Mouse (Mus musculus) heart, adult 9 months (tissue): ENCODE results near the gene Vps37c.
A peak's percentile ranks its signal among the peaks of the same experiment; 100 is the strongest.

Source experiments
- DNase-seq, 2 experiments: peaks; one replicate each; pipeline ENCODE4 v3.0.0; 2022; ENCODE audit warnings: low spot score in 2 of 2

The Vps37c gene

GRCm38 (mm10) chr19:10688537-10689352 is at the start of gene Vps37c:
Vps37c (plus strand) TSS chr19:10688735.
- DNase-seq: peak; percentile 90 to 94

DNA sequence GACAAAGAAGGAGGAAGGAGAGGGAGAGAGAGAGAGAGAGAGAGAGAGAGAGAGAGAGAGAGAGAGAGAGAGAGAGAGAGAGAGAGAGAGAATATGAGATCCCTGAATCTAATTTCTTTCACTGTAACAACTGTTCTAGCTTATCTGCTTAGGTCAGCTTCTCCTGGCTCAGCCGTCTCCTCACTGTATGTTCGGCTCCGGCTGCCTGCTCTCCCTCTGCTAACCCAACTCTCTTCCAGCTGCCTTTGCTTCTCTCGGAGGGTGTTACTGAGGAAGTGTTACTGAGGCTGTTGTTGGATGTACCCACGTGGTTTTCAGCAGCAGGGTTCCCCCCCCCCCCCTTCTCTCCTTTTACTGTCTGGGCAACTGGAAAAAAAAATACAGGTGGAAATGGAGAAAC is 48.5 kb upstream of the Vps37c start:
- DNase-seq: no peak

DNA sequence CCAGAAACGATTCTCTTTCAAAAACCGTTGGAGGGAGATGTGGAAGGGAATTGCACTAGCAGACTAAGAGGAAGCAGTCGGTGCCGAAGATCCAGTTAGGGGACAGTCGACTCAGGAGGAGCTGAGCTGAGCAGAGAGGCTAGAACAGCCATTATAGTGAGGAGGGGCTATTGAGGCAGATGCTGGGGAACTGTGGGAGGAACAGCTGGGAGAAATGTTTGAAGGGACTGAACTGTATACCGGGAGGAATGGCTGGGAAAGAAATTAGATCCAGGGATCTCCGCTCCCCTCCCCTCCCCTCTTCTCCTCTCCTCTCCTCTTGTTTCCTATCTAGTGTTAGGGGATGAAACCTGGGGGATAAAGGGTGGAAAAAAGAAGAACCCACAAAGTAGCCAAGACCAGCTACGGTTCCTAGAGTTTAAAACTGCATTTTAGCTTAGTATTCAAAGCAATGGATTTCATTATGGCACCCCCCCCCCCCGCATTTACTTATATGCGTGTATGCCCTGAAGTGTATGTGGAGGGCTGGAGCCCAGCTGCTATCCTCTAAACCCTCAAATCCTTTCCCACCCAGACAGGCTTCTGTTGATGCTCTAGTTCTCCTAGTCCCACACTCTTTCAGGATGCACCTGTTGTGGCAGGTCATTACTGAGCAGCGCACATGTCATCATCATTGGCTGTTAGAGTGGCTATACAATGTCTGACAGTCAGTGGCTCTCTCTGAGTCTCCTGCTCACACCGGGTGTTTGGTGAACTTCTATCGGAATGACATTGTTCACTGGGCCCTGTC is 47.8 kb upstream of the Vps37c start:
- DNase-seq: no peak

DNA sequence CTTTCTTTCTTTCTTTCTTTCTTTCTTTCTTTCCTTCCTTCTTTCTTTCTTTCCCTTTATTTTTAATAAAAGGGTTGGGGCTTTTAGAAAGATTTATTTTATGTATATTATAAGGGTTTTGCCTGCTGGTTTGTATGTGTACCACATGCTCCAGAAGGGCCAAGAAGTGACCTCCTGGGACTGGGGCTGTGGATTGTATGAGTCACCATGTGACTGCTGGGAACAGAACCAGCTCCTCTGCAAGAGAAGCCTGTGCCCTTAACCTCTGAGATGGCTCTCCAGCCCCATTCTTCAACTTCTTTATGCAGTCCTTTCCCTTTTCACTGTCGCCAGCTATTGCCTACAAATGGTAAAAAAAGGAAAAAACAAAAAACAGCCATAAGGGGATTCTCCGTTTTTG is 42.9 kb upstream of the Vps37c start:
- peak in 1 of 2 experiments; percentile 13 for DNase-seq

DNA sequence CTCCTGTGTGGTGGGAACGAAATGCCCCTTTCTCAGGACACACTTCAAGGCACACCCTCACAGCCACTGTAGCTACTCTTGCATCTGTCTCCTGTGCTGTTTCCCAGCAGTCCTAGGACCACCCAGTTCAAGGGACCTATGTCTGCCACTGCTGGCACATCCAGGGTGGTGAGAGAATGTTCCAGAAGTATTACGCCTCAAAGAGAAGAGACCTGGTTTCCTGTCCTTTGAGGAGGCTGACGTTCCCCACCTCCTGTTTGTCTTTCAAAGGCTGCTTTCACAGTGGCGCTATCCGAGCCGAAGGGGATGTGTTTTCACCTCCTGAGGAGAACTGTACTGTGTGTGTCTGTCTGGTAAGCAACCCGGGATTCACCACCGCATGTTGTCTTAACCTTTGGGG is 40.4 kb upstream of the Vps37c start:
- no peak for DNase-seq

GRCm38 (mm10) chr19:10656058-10656457 is 32.5 kb upstream of the Vps37c start:
- no peak for DNase-seq

DNA sequence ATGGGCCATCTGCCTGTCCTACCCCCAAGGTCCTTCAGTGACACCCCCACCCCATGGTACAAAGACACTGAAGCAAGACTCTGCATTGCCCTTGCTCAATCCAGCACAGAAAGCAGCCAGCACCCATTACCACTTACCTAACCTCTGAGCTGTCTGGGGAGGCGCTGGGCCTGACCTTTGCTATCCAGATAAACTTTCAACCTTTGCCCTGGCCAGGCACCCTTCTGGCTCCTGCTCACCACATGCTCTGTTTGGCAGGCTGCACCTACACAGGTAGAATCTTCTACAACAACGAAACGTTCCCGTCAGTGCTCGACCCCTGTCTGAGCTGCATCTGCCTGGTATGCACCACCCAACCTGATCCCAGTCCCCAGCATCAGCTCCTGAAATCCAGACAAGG is 30.8 kb upstream of the Vps37c start:
- DNase-seq: no peak

GRCm38 (mm10) chr19:10658406-10658805 is 30.1 kb upstream of the Vps37c start:
- no peak for DNase-seq

GRCm38 (mm10) chr19:10661373-10661772 is 27.2 kb upstream of the Vps37c start:
- DNase-seq: no peak

DNA sequence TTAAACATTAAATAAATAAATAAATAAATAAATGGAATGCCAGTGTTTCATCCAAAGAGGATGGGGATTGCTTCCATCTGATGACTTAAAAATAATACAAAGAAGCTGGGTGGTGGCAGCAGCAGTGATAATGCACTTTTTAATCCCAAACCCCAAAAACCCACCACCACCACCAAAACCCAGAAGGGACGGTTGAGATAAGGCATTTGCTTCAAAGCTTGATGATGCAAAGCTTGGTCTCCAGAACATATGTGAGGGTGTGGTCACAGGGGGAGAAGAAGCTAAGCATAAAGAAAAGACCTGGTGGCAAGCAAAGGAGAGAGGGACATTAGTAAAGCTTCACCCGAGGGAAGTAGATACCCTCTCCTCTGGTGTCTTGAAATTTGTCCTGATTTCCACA is 26.6 kb upstream of the Vps37c start:
- DNase-seq: no peak

DNA sequence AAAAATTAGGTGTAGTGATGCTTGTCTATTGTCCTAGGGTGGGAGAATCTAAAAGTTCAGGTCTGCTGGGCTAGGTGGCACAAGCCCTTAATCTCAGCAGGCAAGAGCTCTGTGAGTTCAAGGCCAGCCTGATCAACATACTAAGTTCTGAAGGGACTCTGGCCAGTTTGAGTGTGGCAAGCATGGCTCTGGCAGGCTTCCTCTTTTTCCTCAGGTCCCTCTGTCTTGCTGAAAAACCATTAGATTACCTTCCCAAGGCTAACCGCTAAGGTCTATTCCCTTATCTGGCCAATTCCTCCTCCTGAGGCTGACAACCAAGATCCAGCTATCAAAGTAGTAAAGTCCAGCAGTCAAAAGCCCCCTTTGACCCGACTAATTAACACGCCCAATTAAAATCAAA is 25.9 kb upstream of the Vps37c start:
- no peak for DNase-seq

- DNase-seq: no peak
These were observed 23.4 kb upstream of the Vps37c start for GRCm38 (mm10) chr19:10665093-10665492.

- DNase-seq: peak; percentile 21 to 29
These were observed 23.0 kb upstream of the Vps37c start for GRCm38 (mm10) chr19:10665499-10665898.

- DNase-seq: no peak
These were observed 17.2 kb upstream of the Vps37c start for GRCm38 (mm10) chr19:10671319-10671718.

DNA sequence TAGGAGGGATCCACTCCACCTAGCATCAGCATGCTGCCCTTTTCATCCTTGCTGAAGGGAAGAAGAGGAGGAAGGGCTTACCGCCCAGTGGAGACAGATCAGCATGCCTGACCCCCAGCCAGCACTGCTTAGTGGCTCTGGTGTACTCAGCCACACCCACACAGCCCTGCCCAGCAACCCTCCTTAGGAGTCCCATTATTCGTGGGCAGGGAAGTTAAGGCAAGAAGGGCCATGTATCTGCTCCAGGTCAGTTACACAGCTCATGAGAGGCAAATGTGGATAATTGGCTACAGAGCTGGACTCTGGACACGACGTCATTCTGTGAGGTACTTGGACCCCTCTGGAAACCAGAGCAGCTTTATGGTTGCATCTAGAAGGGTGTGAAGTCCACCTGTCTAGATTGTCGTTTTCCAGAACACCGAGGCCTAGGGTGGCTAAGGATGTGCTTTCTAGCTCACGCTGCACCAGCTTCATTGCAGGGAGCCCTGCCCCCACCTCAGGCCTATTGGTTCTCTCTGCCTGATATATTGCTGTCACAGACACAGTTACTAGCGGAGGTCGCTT is 16.6 kb upstream of the Vps37c start:
- no peak for DNase-seq

GRCm38 (mm10) chr19:10673275-10673674 is 15.3 kb upstream of the Vps37c start:
- no peak for DNase-seq

DNA sequence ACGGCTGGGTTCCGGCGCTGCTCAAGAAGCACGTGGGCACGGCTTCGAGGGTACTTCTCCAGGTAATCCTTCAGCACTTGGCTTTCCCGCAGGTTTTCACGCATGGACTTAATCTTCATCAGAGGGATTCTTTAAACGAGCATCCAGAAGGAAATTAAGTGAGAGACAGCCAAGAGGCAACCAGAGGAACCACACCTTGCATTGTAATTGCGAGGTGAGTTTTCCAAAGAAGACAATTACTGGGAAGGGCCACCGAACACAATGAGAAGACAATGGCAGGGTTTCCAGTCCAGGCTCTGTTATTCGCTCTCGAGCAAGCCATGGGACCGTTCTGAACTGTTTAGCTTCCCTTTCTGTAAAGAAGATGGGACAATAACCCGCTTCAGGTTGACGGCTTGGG is 11.9 kb upstream of the Vps37c start:
- DNase-seq: no peak

DNA sequence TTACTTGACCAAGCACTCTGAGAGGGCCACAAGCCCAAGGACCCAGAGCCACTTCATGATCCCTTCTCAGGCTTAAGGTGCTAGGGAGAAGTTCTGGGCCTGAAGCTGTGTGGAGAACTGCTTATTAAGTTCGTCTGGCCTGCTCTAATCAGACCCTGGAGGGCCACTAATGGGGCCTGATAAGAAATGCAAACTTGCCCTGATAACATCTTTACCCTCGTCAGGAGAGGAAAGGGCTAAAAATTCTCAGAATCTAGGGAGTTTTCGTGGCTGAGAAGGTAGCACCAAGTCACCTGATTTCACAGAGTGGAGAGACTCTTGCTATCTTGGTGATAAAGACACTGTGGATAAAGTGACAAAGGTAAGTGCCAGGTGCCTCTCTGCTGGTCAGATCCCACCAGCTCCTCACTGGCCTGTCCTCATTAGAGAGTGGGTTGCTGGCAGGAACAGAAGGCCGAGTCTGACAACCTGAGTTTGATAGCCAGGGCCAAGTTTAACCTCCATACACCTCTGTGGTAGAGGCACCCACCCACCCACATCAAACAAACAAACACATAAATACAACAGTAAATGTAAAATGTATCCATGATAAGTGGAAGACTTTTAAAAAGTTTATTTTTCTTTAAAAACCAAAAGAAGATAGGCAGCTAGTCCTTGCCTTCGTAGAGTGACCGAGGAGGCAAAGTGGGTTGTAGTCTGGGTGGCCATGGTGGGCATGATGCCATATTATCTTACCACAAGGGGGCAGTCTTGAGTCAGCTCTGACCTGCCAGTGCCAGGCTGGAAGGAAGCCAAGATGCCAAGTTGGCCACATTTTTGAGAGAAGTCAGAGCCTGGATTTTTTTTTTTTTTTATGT is 10.4 kb upstream of the Vps37c start, which contains the start of gene Pga5:
TSS of gene Pga5 (minus strand) at position 157 of the 857 bp plus-strand sequence.
- peak; percentile 63 to 70 for DNase-seq

GRCm38 (mm10) chr19:10678772-10679067 is 9.8 kb upstream of the Vps37c start:
- DNase-seq: no peak

DNA sequence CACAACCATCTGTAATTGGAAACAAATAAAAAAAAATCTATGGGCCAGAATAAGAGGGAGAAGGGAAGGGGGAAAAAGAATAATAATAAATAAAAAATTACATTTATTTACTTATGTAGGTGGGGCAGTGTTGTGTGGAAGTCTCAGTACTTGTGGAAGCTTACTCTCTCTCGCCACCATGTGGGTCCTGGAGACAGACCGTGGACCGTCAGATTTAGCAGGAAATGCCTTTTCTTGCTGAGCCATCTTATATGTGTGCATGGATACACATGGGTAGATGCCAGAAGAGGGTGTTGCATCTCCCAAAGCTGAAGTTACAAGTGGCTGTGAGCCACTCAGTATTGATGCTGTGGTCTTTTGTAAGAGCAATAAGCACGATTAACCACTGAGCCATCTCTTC is 7.0 kb upstream of the Vps37c start:
- DNase-seq: no peak

- no peak for DNase-seq
These were observed 3.5 kb upstream of the Vps37c start for GRCm38 (mm10) chr19:10685081-10685480.

DNA sequence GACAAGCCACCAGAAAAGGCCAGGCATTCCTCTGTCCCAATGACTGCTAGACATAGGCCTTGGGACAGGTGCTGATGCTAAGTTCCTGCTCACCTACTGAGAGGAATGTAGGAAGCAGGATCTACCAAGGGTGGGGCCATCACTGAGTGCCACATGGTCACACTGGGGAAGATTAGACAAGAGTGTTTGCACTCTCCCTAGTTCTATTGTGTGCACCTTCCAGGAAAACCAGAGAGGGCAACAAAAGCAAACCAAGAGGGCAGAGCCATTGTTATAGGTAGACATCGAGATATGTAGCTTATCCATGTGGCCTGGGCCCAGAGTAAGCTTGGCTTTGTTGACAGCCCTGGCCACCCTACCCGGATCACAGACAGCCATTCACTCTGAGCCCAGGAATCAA is 2.8 kb upstream of the Vps37c start:
- DNase-seq: no peak
